Mouse (Mus musculus) adrenal gland, adult 8-10 months (tissue): ENCODE results near the gene Trp53inp2. TPM values are rescaled to one million over a fixed set of nuclear protein-coding genes. Genes with fewer than 3 reads are reported as not detected.

ENCODE experiments used
- DNase-seq: peaks from one replicate; pipeline ENCODE4 v3.0.0; 2022
- total RNA-seq, 4 experiments: library from RNA; stranded (reverse); gene quantifications; 2 replicates each; pipeline ENCODE4 v1.2.4; 2022

The Trp53inp2 gene
- total RNA-seq = 100 to 1,000 TPM; 182 to 291 (median 250) TPM

- DNase-seq = no peak
Observed at GRCm38 (mm10) chr2:155380261-155381059, at the start of gene Trp53inp2. TSS of gene Trp53inp2 (plus strand) at chr2:155381059.

GRCm38 (mm10) chr2:155331351-155331750, 49.5 kb upstream of the Trp53inp2 start:
- DNase-seq = no peak

GRCm38 (mm10) chr2:155333421-155333820, 47.4 kb upstream of the Trp53inp2 start:
- peak; percentile 35 for DNase-seq

DNA sequence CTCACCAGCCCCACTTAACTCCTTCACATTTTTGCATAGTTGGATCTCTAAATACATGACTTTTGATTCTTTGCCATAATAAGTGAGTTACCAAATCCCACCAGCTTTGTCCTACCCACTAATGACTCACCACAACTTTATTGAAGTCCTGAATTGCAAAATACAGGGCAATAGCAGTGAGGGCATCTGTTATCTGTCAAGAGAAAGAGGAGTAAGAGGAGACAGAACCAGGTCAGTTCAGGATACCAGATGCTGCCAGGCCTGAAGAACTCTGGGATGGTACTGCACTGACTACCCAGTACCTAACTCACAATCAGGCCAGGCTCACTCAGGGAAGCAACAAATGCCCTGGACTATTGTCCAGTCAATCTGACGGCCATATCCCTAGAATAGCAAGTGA, 45.6 kb upstream of the Trp53inp2 start:
- peak; percentile 53 for DNase-seq

DNA sequence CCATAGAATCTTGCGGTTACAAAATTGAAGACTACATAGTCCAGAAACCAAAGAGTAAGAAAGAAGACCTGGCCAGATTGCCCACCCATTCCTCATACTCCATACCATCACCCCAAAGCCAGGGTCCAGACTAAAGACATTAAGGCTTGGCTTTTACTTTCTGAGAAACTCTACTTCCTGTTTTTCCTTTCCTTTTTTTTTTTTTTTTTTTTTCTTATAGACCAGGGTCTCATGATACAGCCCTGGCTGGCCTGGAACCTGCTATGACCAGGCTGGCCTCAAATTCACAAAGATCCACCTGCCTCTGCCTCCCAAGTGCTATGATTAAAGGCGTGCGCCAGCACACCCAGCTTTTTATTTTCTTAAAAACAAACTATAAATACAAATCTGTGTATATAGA, 44.6 kb upstream of the Trp53inp2 start:
- DNase-seq = no peak

DNA sequence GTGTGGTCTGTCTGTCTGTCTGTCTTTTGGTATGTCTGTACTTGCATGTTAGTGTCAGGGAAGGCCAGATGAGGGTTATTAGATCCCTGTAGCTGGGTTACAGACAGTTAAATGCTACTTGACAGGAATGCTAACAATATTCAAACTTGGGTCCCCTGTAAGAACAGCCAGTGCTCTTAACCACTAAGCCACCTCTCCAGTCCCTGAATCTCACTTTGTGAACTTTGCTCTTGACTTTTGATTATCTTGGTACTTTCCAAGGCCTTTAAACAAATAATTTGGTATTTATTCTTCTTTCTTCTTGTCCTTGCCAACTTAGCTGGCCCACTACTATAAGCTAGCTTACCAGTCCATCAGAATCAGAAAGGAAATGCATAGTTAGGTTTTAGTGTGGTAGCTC, 40.7 kb upstream of the Trp53inp2 start:
- DNase-seq = no peak

- DNase-seq = no peak
Observed at GRCm38 (mm10) chr2:155346670-155347069, 34.2 kb upstream of the Trp53inp2 start.

DNA sequence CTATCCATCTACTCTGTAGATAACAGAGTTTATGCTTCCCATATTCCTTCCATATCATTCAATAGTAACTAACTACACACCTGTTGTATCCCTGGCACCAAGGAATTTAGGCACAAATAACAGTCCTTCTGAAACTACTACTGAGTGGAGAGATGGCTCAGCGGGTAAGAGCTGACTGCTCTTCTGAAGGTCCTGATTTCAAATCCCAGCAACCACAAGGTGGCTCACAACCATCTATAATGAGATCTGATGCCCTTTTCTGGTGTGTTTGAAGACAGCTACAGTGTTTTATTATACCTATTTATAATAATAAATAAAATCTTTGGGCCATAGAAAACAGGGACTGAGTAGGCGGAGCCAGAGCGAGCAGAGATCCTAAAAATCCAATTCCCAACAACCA, 26.5 kb upstream of the Trp53inp2 start:
- DNase-seq = no peak

- DNase-seq = peak; percentile 95
Observed at GRCm38 (mm10) chr2:155356971-155357591, 23.8 kb upstream of the Trp53inp2 start, which contains the start of gene Pigu. TSS of gene Pigu (minus strand) at chr2:155357430.

DNA sequence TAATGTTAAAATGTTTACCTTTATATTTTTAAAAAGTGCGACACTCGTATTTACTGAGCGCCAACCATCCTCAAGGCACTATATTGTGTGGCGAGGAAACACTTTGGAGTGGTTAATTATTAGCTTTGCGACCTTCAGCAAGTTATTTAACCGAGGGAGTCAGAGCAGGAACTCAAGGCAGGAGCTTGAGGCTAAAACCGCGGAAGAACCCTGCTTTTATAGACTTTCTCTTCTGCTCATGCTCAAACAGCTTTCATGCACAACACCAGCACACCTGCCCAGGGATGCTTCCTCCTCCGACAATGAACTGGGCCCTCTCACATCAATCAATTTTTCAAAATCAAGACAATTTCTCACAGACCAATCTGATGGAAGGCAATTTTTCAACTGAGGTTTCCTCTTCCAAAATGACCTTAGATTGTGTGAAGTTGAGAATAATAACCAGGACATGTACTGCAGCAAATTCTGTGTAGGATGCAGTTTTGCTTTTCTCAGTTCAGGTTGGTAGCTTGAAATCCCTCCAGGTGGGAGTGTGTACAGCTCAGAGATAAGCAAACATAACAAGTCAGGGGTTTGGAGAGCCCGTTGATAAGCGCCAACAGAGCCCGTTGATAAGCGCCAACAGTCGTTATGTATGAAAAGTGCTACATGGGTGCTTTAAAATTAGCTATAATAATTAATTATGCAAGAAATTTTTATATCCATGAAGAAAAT, 23.0 kb upstream of the Trp53inp2 start:
- no peak for DNase-seq

GRCm38 (mm10) chr2:155367635-155368284, 13.1 kb upstream of the Trp53inp2 start:
- no peak for DNase-seq

GRCm38 (mm10) chr2:155369333-155369883, 11.5 kb upstream of the Trp53inp2 start:
- no peak for DNase-seq

GRCm38 (mm10) chr2:155372451-155372850, 8.4 kb upstream of the Trp53inp2 start:
- DNase-seq = no peak

GRCm38 (mm10) chr2:155373302-155373701, 7.6 kb upstream of the Trp53inp2 start:
- DNase-seq = no peak

GRCm38 (mm10) chr2:155373886-155374285, 7.0 kb upstream of the Trp53inp2 start:
- no peak for DNase-seq

- DNase-seq = no peak
Observed at GRCm38 (mm10) chr2:155374521-155374920, 6.3 kb upstream of the Trp53inp2 start.

- no peak for DNase-seq
Observed at GRCm38 (mm10) chr2:155376191-155376590, 4.7 kb upstream of the Trp53inp2 start.

- DNase-seq = no peak
Observed at GRCm38 (mm10) chr2:155381060-155381437, 190 bp downstream of the Trp53inp2 start.

DNA sequence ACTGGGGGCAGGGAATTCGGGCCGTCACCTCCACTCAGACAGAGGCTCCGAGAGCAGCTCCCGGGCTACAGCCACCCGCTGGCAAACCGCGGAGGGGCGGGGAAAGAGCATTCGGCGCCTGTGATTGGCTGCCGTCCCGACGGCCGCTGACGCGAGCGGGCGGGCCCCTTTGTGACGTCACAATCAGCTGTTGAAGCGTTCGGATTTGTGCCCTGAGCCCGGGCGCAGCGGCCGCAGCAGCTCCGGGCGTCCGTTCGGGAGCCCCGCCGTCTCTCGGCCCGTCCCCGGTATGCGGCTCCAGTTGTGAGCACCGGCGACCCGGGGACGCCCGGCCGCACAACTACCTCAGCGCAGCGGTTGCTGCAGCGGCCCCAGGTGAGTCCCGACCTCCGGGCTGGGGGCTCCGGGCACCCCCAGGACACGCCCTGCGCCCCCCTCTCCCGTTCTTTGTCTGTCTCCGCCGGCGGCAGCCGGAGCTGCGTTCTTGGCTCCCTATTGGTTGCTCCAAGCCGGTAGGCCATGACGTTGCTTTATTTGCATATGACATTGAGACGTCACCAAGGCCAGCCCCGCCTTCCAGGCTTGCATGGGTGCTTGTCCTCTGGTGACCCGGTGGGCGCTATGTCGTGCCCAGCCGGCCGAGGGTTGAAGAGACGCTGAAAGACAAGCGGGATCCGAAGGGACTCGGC, 928 bp downstream of the Trp53inp2 start:
- DNase-seq = peak; percentile 97

DNA sequence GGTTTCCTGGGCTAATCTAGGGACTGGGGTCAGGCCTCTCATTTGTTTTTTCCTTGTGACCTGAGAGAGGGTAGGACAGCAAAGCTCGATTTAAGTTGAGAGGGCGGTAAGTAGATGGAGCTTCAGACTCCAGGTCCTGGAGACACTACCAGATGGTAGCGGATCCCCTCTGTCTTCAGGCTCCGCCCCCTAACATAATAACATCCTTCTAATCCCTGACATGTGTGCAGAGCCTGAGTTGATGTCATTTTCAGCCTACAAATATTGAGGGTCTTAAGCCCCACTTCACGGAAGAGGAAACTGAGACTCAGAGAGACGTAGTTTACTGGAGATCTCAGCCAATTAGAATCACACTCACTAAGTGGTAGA, 1.5 kb downstream of the Trp53inp2 start:
- no peak for DNase-seq

- DNase-seq = no peak
Observed at GRCm38 (mm10) chr2:155382791-155383438, 2.1 kb downstream of the Trp53inp2 start.
